Mouse (Mus musculus): ENCODE results near the gene Abcc2. TPM values are rescaled to one million over a fixed set of nuclear protein-coding genes. Genes with fewer than 3 reads are reported as not detected.

Abcc2 gene
- polyA plus RNA-seq, 1 experiment = not detected

- Histone ChIP-seq H3K79me3 (ENCODE audit: low read depth) (no peaks in the 10 kb centered on the region), H3K27me3 (ENCODE audit: control insufficient read depth, insufficient read depth, insufficient read length) (no peaks in the 10 kb centered on the region), H3K4me3 (ENCODE audit: insufficient read depth, poor library complexity, severe bottlenecking) (no peak overlapping the region), H3K36me3 (ENCODE audit: control insufficient read depth, insufficient read depth) (peaks cover 35% of the 10 kb centered on the region), H3ac (ENCODE audit: control insufficient read depth, insufficient read length, low read depth) (no peak overlapping the region), H3K79me2 (ENCODE audit: control insufficient read depth, insufficient read depth) (no peaks in the 10 kb centered on the region)
- TF ChIP-seq CEBPB (IDR thresholded peaks at IDR 0.05; ENCODE audit: low read depth) (no peak), FOSL1 (IDR thresholded peaks at IDR 0.05; ENCODE audit: insufficient read depth, low read length, poor library complexity, severe bottlenecking) (no peak), MYOG (IDR thresholded peaks at IDR 0.05; ENCODE audit: control insufficient read depth, extremely low read depth, insufficient read length) (no peak), USF1 (IDR thresholded peaks at IDR 0.05; ENCODE audit: low read depth) (no peak), CTCF (IDR thresholded peaks at IDR 0.05; ENCODE audit: control insufficient read depth, insufficient read depth, insufficient read length) (no peak), MYOD1 (IDR thresholded peaks at IDR 0.05; ENCODE audit: control insufficient read depth, insufficient read length, low read depth) (no peak), MAX (IDR thresholded peaks at IDR 0.05) (no peak)
These were observed 63.4 kb downstream of the Abcc2 start for GRCm38 (mm10) chr19:43845331-43845908.

- no peak overlapping the region for H3ac ChIP-seq (ENCODE audit: control insufficient read depth, insufficient read length, low read depth)
- H3K79me2 ChIP-seq (ENCODE audit: control insufficient read depth, insufficient read depth) = no peaks in the 10 kb centered on the region
- H3K4me3 ChIP-seq (ENCODE audit: insufficient read depth, poor library complexity, severe bottlenecking) = no peak overlapping the region
- H3K27me3 ChIP-seq (ENCODE audit: control insufficient read depth, insufficient read depth, insufficient read length) = no peaks in the 10 kb centered on the region
- no peaks in the 10 kb centered on the region for H3K79me3 ChIP-seq (ENCODE audit: low read depth)
- TF ChIP-seq MAX (IDR thresholded peaks at IDR 0.05) = no peak
- TF ChIP-seq MYOD1 (IDR thresholded peaks at IDR 0.05; ENCODE audit: control insufficient read depth, insufficient read length, low read depth) = no peak
- TF ChIP-seq USF1 (IDR thresholded peaks at IDR 0.05; ENCODE audit: low read depth) = no peak
- no peak for TF ChIP-seq MYOG (IDR thresholded peaks at IDR 0.05; ENCODE audit: control insufficient read depth, extremely low read depth, insufficient read length)
- no peak for TF ChIP-seq CEBPB (IDR thresholded peaks at IDR 0.05; ENCODE audit: low read depth)
- TF ChIP-seq FOSL1 (IDR thresholded peaks at IDR 0.05; ENCODE audit: insufficient read depth, low read length, poor library complexity, severe bottlenecking) = no peak
- no peak for TF ChIP-seq CTCF (IDR thresholded peaks at IDR 0.05; ENCODE audit: control insufficient read depth, insufficient read depth, insufficient read length)
- H3K36me3 ChIP-seq (ENCODE audit: control insufficient read depth, insufficient read depth) = peaks cover 44% of the 10 kb centered on the region
These were observed 65.1 kb downstream of the Abcc2 start for GRCm38 (mm10) chr19:43847056-43847455.

GRCm38 (mm10) chr19:43847966-43848365 lies 66.0 kb downstream of the Abcc2 start:
- H3K4me3 ChIP-seq (ENCODE audit: insufficient read depth, poor library complexity, severe bottlenecking) = no peak overlapping the region
- H3K36me3 ChIP-seq (ENCODE audit: control insufficient read depth, insufficient read depth) = peaks cover 48% of the 10 kb centered on the region
- H3ac ChIP-seq (ENCODE audit: control insufficient read depth, insufficient read length, low read depth) = no peak overlapping the region
- H3K79me3 ChIP-seq (ENCODE audit: low read depth) = no peaks in the 10 kb centered on the region
- TF ChIP-seq MYOG (IDR thresholded peaks at IDR 0.05; ENCODE audit: control insufficient read depth, extremely low read depth, insufficient read length) (no peak), CEBPB (IDR thresholded peaks at IDR 0.05; ENCODE audit: low read depth) (no peak), MYOD1 (IDR thresholded peaks at IDR 0.05; ENCODE audit: control insufficient read depth, insufficient read length, low read depth) (no peak), FOSL1 (IDR thresholded peaks at IDR 0.05; ENCODE audit: insufficient read depth, low read length, poor library complexity, severe bottlenecking) (no peak), USF1 (IDR thresholded peaks at IDR 0.05; ENCODE audit: low read depth) (no peak), MAX (IDR thresholded peaks at IDR 0.05) (no peak), CTCF (IDR thresholded peaks at IDR 0.05; ENCODE audit: control insufficient read depth, insufficient read depth, insufficient read length) (no peak)
- H3K27me3 ChIP-seq (ENCODE audit: control insufficient read depth, insufficient read depth, insufficient read length) = no peaks in the 10 kb centered on the region
- no peaks in the 10 kb centered on the region for H3K79me2 ChIP-seq (ENCODE audit: control insufficient read depth, insufficient read depth)

GRCm38 (mm10) chr19:43850026-43850425 lies 68.0 kb downstream of the Abcc2 start:
- no peak for TF ChIP-seq USF1 (IDR thresholded peaks at IDR 0.05; ENCODE audit: low read depth)
- no peak for TF ChIP-seq MAX (IDR thresholded peaks at IDR 0.05)
- Histone ChIP-seq H3ac (ENCODE audit: control insufficient read depth, insufficient read length, low read depth) (no peak overlapping the region), H3K79me3 (ENCODE audit: low read depth) (no peaks in the 10 kb centered on the region), H3K27me3 (ENCODE audit: control insufficient read depth, insufficient read depth, insufficient read length) (no peaks in the 10 kb centered on the region), H3K79me2 (ENCODE audit: control insufficient read depth, insufficient read depth) (no peaks in the 10 kb centered on the region), H3K4me3 (ENCODE audit: insufficient read depth, poor library complexity, severe bottlenecking) (no peak overlapping the region), H3K36me3 (ENCODE audit: control insufficient read depth, insufficient read depth) (peaks cover 62% of the 10 kb centered on the region)

GRCm38 (mm10) chr19:43851996-43852630 lies 70.1 kb downstream of the Abcc2 start:
- Histone ChIP-seq H3K79me2 (ENCODE audit: control insufficient read depth, insufficient read depth) (no peaks in the 10 kb centered on the region), H3ac (ENCODE audit: control insufficient read depth, insufficient read length, low read depth) (no peak overlapping the region), H3K27me3 (ENCODE audit: control insufficient read depth, insufficient read depth, insufficient read length) (no peaks in the 10 kb centered on the region), H3K79me3 (ENCODE audit: low read depth) (no peaks in the 10 kb centered on the region), H3K4me3 (ENCODE audit: insufficient read depth, poor library complexity, severe bottlenecking) (no peak overlapping the region), H3K36me3 (ENCODE audit: control insufficient read depth, insufficient read depth) (peaks cover 68% of the 10 kb centered on the region)
- TF ChIP-seq MYOG (IDR thresholded peaks at IDR 0.05; ENCODE audit: control insufficient read depth, extremely low read depth, insufficient read length) (no peak), CEBPB (IDR thresholded peaks at IDR 0.05; ENCODE audit: low read depth) (no peak), CTCF (IDR thresholded peaks at IDR 0.05; ENCODE audit: control insufficient read depth, insufficient read depth, insufficient read length) (no peak), FOSL1 (IDR thresholded peaks at IDR 0.05; ENCODE audit: insufficient read depth, low read length, poor library complexity, severe bottlenecking) (no peak), MAX (IDR thresholded peaks at IDR 0.05) (no peak)
